Mouse (Mus musculus) liver, embryonic 14.5 days (tissue): ENCODE measurements around the gene Tulp1.

Source experiments
- CTCF ChIP-seq: IDR thresholded peaks from 2 replicates; pipeline ENCODE4 v1.5.1; 2016; ENCODE audit warnings: antibody characterized with exemption, low read depth, control low read depth
- EP300 ChIP-seq: IDR thresholded peaks from 2 replicates; pipeline ENCODE4 v1.6.1; 2016; ENCODE audit warnings: antibody characterized with exemption, low read depth

DNA sequence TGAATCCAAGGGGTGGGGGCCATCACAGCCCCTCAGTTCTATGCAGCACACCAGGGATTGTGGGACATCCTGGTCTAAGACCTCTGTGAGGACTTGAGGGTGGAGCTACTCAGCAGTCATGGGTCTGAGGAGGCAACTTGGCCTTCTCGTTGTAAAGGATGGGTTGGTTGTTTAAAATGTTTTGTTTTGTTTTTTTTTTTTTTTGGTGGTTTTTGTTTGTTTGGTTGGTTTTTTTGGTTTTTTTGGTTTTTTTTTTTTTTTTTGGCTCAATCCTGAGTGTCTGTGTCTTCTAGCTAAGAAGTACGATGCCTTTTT, 34.8 kb downstream of the Tulp1 start:
- TF ChIP-seq EP300 (no peak), CTCF (no peak)
